Mouse (Mus musculus): ENCODE results near the gene Slit1.

- TF ChIP-seq CTCF (IDR thresholded peaks at IDR 0.05; ENCODE audit: borderline replicate concordance, control insufficient read depth, extremely low read depth, insufficient read depth, low read length, poor library complexity) (no peak), POLR2A (IDR thresholded peaks at IDR 0.05; ENCODE audit: control insufficient read depth, extremely low read depth, insufficient read depth, low read length, poor library complexity) (no peak)
Observed at GRCm38 (mm10) chr19:41723337-41723736, 20.1 kb downstream of the Slit1 start.
